Mouse (Mus musculus) ES-E14 (cell line): ENCODE results near the gene Snx17.

ENCODE experiments used
- CHD2 ChIP-seq: IDR thresholded peaks from 2 replicates; pipeline ENCODE4 v1.6.1; 2014; ENCODE audit warnings: mild to moderate bottlenecking, low read depth, low read length, inconsistent platforms
- HCFC1 ChIP-seq: IDR thresholded peaks from 2 replicates; pipeline ENCODE4 v1.6.1; 2012; ENCODE audit warnings: low read length, inconsistent platforms, borderline replicate concordance; ENCODE audit not compliant: insufficient read depth
- MAFK ChIP-seq: IDR thresholded peaks from 2 replicates; pipeline ENCODE4 v1.6.1; 2014; ENCODE audit warnings: mild to moderate bottlenecking, low read depth, low read length, inconsistent platforms; ENCODE audit not compliant: insufficient read depth
- ZC3H11A ChIP-seq: IDR thresholded peaks from 2 replicates; pipeline ENCODE4 v1.6.1; 2012; ENCODE audit warnings: low read depth, mild to moderate bottlenecking, inconsistent platforms, low read length, borderline replicate concordance
- ZNF384 ChIP-seq: IDR thresholded peaks from 2 replicates; pipeline ENCODE4 v1.6.1; 2012; ENCODE audit warnings: low read depth, low read length, inconsistent platforms

DNA sequence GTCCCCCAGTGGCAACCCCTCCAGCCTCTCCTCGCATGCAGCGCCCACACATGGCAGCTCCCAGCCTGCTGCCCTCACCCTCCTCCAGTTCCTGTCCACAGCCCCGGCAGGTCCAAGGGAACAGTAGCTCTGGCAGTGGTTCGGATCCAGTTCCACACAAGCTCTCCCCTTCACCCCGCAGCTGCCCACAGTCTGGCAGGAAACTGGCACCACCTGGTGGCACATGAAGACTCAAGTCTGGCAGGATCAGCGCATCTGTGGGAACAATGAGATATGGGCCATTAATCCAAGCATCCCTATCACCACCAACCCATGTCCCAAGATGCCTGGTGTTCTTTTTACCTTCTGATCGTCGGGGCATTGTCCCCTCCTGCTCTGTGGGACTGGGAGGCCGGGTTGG, 6.9 kb downstream of the Snx17 start:
- TF ChIP-seq ZC3H11A (no peak), MAFK (no peak), CHD2 (no peak), HCFC1 (no peak), ZNF384 (no peak)
